Mouse (Mus musculus) erythroblast, embryonic 14.5 days (primary cell): ENCODE measurements at regions not wholly inside any gene's neighbourhood (a gene's known extent, or its start where the extent isn't known, plus 50 kb on each side); places are given as distances from the start of the nearest gene placed in this dataset.
"Not testable (repeated sequence)": the region's sequence is repeated elsewhere in the genome, so short reads cannot be mapped to it uniquely, and the experiment has no call there.

Experiments
- H3K27me3 ChIP-seq: 2 replicates; pipeline ENCODE4 v1.6.1; 2012; ENCODE audit warnings: inconsistent platforms; ENCODE audit not compliant: control insufficient read depth
- H3K36me3 ChIP-seq: 2 replicates; pipeline ENCODE4 v1.6.1; 2012; ENCODE audit warnings: mild to moderate bottlenecking, inconsistent platforms; ENCODE audit not compliant: control insufficient read depth
- H3K4me1 ChIP-seq: 2 replicates; pipeline ENCODE4 v1.6.1; 2012; ENCODE audit warnings: inconsistent platforms; ENCODE audit not compliant: control insufficient read depth
- H3K4me3 ChIP-seq: replicated peaks from 2 replicates; pipeline ENCODE3; 2012; ENCODE audit warnings: moderate library complexity, mild to moderate bottlenecking, inconsistent platforms
- H3K9me3 ChIP-seq: 2 replicates; pipeline ENCODE4 v1.6.1; 2012; ENCODE audit warnings: low read length, inconsistent platforms, mixed read lengths; ENCODE audit not compliant: control insufficient read depth
- GATA1 ChIP-seq: IDR thresholded peaks from 2 replicates; pipeline ENCODE4 v1.6.1; 2012; ENCODE audit warnings: low read length, inconsistent platforms, mixed read lengths
- TAL1 ChIP-seq: IDR thresholded peaks from 3 replicates; pipeline ENCODE4 v1.6.1; 2012; ENCODE audit warnings: low read length, inconsistent platforms, mixed read lengths

GRCm38 (mm10) chr12:20196386-20196785 lies 242.1 kb downstream of the Gm21863 start:
- H3K9me3 ChIP-seq, H3K36me3 ChIP-seq, H3K27me3 ChIP-seq, H3K4me1 ChIP-seq: not testable (repeated sequence)
- peak overlapping the region; percentile 38 for H3K4me3 ChIP-seq

GRCm38 (mm10) chr12:20196905-20197304 lies 242.6 kb downstream of the Gm21863 start:
- H3K36me3 ChIP-seq, H3K9me3 ChIP-seq, H3K27me3 ChIP-seq, H3K4me1 ChIP-seq: not testable (repeated sequence)
- peak overlapping the region; percentile 53 for H3K4me3 ChIP-seq

GRCm38 (mm10) chr12:20223921-20224320 lies 269.6 kb downstream of the Gm21863 start:
- H3K36me3 ChIP-seq, H3K4me3 ChIP-seq, H3K27me3 ChIP-seq, H3K4me1 ChIP-seq: not testable (repeated sequence)
- H3K9me3 ChIP-seq, result peaks cover 44% of the 10 kb centered on the region

GRCm38 (mm10) chr12:20226831-20227230 lies 272.5 kb downstream of the Gm21863 start:
- H3K4me1 ChIP-seq, H3K4me3 ChIP-seq, H3K27me3 ChIP-seq, H3K36me3 ChIP-seq: not testable (repeated sequence)
- H3K9me3 ChIP-seq, result peaks cover 64% of the 10 kb centered on the region

- H3K4me3 ChIP-seq, H3K36me3 ChIP-seq: not testable (repeated sequence)
- H3K9me3 ChIP-seq, result peaks cover 72% of the 10 kb centered on the region
Measured at GRCm38 (mm10) chr12:20227427-20228160, 273.3 kb downstream of the Gm21863 start.

GRCm38 (mm10) chr12:20228321-20228999 lies 274.2 kb downstream of the Gm21863 start:
- H3K36me3 ChIP-seq, H3K4me3 ChIP-seq, H3K4me1 ChIP-seq: not testable (repeated sequence)
- H3K9me3 ChIP-seq, result peaks cover 80% of the 10 kb centered on the region
- peaks cover 18% of the 10 kb centered on the region; the same call in 1 of the 2 replicates for H3K27me3 ChIP-seq

More at GRCm38 (mm10) chr12:20227427-20228160, 273.3 kb downstream of the Gm21863 start:
- not testable (repeated sequence) for H3K4me1 ChIP-seq
- H3K27me3 ChIP-seq, result peaks cover 10% of the 10 kb centered on the region; the same call in 1 of the 2 replicates

- H3K9me3 ChIP-seq, result peaks cover 79% of the 10 kb centered on the region
- not testable (repeated sequence) for H3K4me3 ChIP-seq, H3K36me3 ChIP-seq, H3K4me1 ChIP-seq
- peaks cover 25% of the 10 kb centered on the region for H3K27me3 ChIP-seq
Measured at GRCm38 (mm10) chr12:20229441-20229840, 275.1 kb downstream of the Gm21863 start.

GRCm38 (mm10) chr12:20230141-20230892 lies 276.0 kb downstream of the Gm21863 start:
- Histone ChIP-seq H3K4me1 (no peaks in the 10 kb centered on the region; the same call in 1 of the 2 replicates), H3K36me3 (no peaks in the 10 kb centered on the region), H3K27me3 (peaks cover 25% of the 10 kb centered on the region), H3K4me3 (no peak overlapping the region), H3K9me3 (peaks cover 78% of the 10 kb centered on the region)
- TF ChIP-seq TAL1, result no peak
- no peak for TF ChIP-seq GATA1

GRCm38 (mm10) chr12:20230893-20231235 lies 276.6 kb downstream of the Gm21863 start:
- peaks cover 25% of the 10 kb centered on the region for H3K27me3 ChIP-seq
- TF ChIP-seq TAL1, result no peak
- H3K36me3 ChIP-seq, result no peaks in the 10 kb centered on the region
- H3K9me3 ChIP-seq, result peaks cover 79% of the 10 kb centered on the region
- H3K4me1 ChIP-seq, result no peaks in the 10 kb centered on the region; the same call in 1 of the 2 replicates
- no peak overlapping the region for H3K4me3 ChIP-seq

- TF ChIP-seq TAL1, result no peak
- Histone ChIP-seq H3K4me1 (no peaks in the 10 kb centered on the region; the same call in 1 of the 2 replicates), H3K27me3 (peaks cover 25% of the 10 kb centered on the region), H3K36me3 (no peaks in the 10 kb centered on the region), H3K4me3 (no peak overlapping the region), H3K9me3 (peaks cover 81% of the 10 kb centered on the region)
Measured at GRCm38 (mm10) chr12:20231528-20231927, 277.2 kb downstream of the Gm21863 start.
